Mouse (Mus musculus): Measurements from ENCODE around the gene Vapa. TPM values are rescaled to one million over a fixed set of nuclear protein-coding genes. Genes with fewer than 3 reads are reported as not detected.

Gene Vapa
- polyA plus RNA-seq, 1 experiment from 2014 or later: 218 TPM

DNA sequence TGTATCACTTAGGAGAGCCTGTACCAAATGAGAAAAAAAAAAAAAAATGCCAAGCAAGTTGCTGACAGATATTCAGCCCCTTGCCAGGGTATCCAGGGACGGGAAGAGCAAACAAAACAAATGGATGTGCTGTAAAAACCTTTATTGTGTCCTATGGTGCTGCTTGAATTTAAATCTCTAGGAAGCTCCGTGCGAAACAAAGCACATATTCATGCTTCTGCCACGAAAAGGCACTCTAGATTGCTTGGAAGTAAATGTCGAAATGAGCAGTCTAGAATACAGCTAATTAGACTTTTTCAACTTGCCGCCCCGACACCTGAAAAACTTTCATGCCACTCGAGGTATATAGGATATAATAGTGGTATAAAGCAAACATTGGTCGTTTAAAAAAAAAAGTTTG, 1.1 kb upstream of the Vapa start:
- Histone ChIP-seq H3K36me3 (ENCODE audit: insufficient read depth, low read length) (no peaks in the 10 kb centered on the region), H3K9ac (ENCODE audit: low read depth, low read length) (peak overlapping the region; percentile 98), H3K27me3 (ENCODE audit: insufficient read depth, low read length) (no peaks in the 10 kb centered on the region), H3K4me3 (replicated peaks; ENCODE audit: low read depth, low read length) (peak overlapping the region; percentile 92), H3K9me3 (replicated peaks; ENCODE audit: low read length) (no peaks in the 10 kb centered on the region), H3K4me2 (ENCODE audit: low read length) (peak overlapping the region; percentile 57), H3K27ac (peak overlapping the region; percentile 98), H3K4me1 (replicated peaks; ENCODE audit: insufficient read depth, low read length) (peaks cover 7% of the 10 kb centered on the region; the same call in 1 of the 2 replicates)
- ATAC-seq (replicated peaks; ENCODE audit: low FRiP score, low read depth): no peak
- no peak for DNase-seq (ENCODE audit: low spot score)
- TF ChIP-seq CTCF (IDR thresholded peaks at IDR 0.05; ENCODE audit: low read depth): no peak
- WGBS: 2% methylated on average over 9 of the region's 9 CpGs

DNA sequence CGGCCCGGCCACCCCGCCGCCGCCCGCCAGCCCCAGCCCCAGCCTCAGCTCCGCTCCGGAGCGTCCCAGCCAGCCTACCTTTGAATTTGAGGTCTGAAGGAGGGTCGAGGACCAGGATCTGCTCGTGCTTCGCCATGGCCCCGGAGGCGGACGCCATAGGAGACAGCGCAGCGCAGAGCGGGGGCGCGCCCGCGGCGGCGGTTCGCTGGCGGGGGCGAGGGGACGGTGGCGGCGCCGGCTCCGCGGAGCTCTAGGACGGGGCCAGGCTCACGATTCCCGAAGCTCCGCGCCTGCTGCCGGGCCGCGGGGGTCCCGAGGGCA, 253 bp downstream of the Vapa start:
- Histone ChIP-seq H3K9ac (ENCODE audit: low read depth, low read length) (peak overlapping the region; percentile 98), H3K4me1 (replicated peaks; ENCODE audit: insufficient read depth, low read length) (peaks cover 14% of the 10 kb centered on the region; the same call in 1 of the 2 replicates), H3K36me3 (ENCODE audit: insufficient read depth, low read length) (no peaks in the 10 kb centered on the region), H3K27ac (peak overlapping the region; percentile 98), H3K27me3 (ENCODE audit: insufficient read depth, low read length) (no peaks in the 10 kb centered on the region), H3K9me3 (replicated peaks; ENCODE audit: low read length) (no peaks in the 10 kb centered on the region), H3K4me2 (ENCODE audit: low read length) (peak overlapping the region; percentile 81), H3K4me3 (replicated peaks; ENCODE audit: low read depth, low read length) (peak overlapping the region; percentile 92)
- ATAC-seq (replicated peaks; ENCODE audit: low FRiP score, low read depth) (peak; percentile 55; the same call in 1 of the 2 replicates), DNase-seq (ENCODE audit: low spot score) (no peak)
- under 1% methylated on average over 27 of the region's 42 CpGs for WGBS
- TF ChIP-seq CTCF (IDR thresholded peaks at IDR 0.05; ENCODE audit: low read depth): no peak

- no peak for TF ChIP-seq CTCF (IDR thresholded peaks at IDR 0.05; ENCODE audit: low read depth)
- Histone ChIP-seq H3K9ac (ENCODE audit: low read depth, low read length) (peak overlapping the region; percentile 98), H3K36me3 (ENCODE audit: insufficient read depth, low read length) (no peaks in the 10 kb centered on the region), H3K27ac (peak overlapping the region; percentile 98), H3K4me2 (ENCODE audit: low read length) (peak overlapping the region; percentile 81), H3K27me3 (ENCODE audit: insufficient read depth, low read length) (no peaks in the 10 kb centered on the region), H3K4me3 (replicated peaks; ENCODE audit: low read depth, low read length) (peak overlapping the region; percentile 92), H3K4me1 (replicated peaks; ENCODE audit: insufficient read depth, low read length) (peaks cover 18% of the 10 kb centered on the region; the same call in 1 of the 2 replicates), H3K9me3 (replicated peaks; ENCODE audit: low read length) (no peaks in the 10 kb centered on the region)
- WGBS: under 1% methylated on average over 64 of the region's 91 CpGs
- DNase-seq (ENCODE audit: low spot score) (peak; percentile 29), ATAC-seq (replicated peaks; ENCODE audit: low FRiP score, low read depth) (peak; percentile 30)
Observed at GRCm38 (mm10) chr17:65612391-65613141, 789 bp downstream of the Vapa start.

DNA sequence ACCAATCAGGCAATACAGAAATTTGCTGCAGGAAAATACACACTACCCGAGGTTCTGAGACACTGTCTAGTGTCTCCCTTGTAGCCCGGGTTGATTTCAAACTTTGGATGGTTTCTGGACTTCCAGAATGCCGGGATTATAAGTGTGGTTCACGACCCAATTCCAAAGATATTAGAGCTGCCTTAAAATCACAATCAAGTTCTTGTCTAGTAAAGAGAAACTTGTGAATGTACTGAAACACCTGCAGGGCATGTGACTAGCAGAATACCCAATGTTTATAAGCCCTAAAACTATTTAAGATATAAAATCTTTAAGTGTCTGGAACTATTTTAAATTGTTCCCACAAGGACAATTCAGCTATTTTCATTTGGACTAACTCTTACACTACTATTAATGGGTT, 1.6 kb downstream of the Vapa start:
- Histone ChIP-seq H3K4me1 (replicated peaks; ENCODE audit: insufficient read depth, low read length) (peaks cover 22% of the 10 kb centered on the region; the same call in 1 of the 2 replicates), H3K9me3 (replicated peaks; ENCODE audit: low read length) (no peaks in the 10 kb centered on the region), H3K36me3 (ENCODE audit: insufficient read depth, low read length) (no peaks in the 10 kb centered on the region), H3K4me2 (ENCODE audit: low read length) (peak overlapping the region; percentile 81), H3K9ac (ENCODE audit: low read depth, low read length) (peak overlapping the region; percentile 98; the same call in 1 of the 2 replicates), H3K4me3 (replicated peaks; ENCODE audit: low read depth, low read length) (peak overlapping the region; percentile 92), H3K27me3 (ENCODE audit: insufficient read depth, low read length) (no peaks in the 10 kb centered on the region), H3K27ac (no peak overlapping the region)
- TF ChIP-seq CTCF (IDR thresholded peaks at IDR 0.05; ENCODE audit: low read depth): no peak
- ATAC-seq (replicated peaks; ENCODE audit: low FRiP score, low read depth) (no peak), DNase-seq (ENCODE audit: low spot score) (no peak)
- 4% methylated on average over 4 of the region's 4 CpGs for WGBS

DNA sequence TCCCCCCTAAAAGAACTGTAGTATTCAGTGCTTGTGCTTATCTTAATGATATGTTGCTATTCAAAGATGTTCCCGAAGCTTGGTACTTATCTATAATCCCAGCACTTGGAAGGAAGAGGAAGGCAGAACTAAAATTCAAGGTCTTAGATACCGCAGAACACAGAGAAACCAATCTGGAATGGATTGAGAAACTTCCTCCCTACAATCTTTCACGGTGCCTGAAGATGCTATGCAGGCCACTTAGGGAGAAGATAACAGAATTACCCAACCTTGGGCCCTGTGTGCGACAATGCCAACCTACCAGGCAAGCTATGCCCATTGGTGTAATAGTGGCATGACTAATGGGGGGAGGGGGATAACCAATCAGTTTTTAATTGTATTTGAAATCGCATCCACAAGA, 4.6 kb downstream of the Vapa start:
- Histone ChIP-seq H3K4me2 (ENCODE audit: low read length) (no peak overlapping the region), H3K9ac (ENCODE audit: low read depth, low read length) (no peak overlapping the region), H3K9me3 (replicated peaks; ENCODE audit: low read length) (no peaks in the 10 kb centered on the region), H3K27me3 (ENCODE audit: insufficient read depth, low read length) (no peaks in the 10 kb centered on the region), H3K4me1 (replicated peaks; ENCODE audit: insufficient read depth, low read length) (peaks cover 22% of the 10 kb centered on the region; the same call in 1 of the 2 replicates), H3K4me3 (replicated peaks; ENCODE audit: low read depth, low read length) (no peak overlapping the region), H3K36me3 (ENCODE audit: insufficient read depth, low read length) (no peaks in the 10 kb centered on the region), H3K27ac (no peak overlapping the region)
- 76% methylated on average over 5 of the region's 5 CpGs for WGBS
- TF ChIP-seq CTCF (IDR thresholded peaks at IDR 0.05; ENCODE audit: low read depth): no peak
- ATAC-seq (replicated peaks; ENCODE audit: low FRiP score, low read depth): no peak
- DNase-seq (ENCODE audit: low spot score): no peak

DNA sequence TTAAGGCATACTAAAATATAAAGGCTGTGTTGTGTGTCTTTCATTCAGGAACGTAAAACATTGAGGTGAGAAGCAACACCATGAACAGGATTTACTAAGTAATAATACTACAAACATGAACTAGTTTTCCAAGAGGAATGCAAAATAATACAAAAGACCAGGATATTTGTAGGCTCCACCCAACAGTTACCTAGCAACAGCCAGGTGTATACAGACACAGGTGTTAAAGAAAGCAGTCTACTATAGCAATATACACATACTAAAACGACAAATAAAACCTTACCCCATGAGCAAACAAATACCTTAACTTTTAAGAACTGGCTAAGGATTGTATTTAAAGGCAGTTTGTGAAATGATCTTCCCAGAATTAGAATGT, 5.1 kb downstream of the Vapa start:
- Histone ChIP-seq H3K9me3 (replicated peaks; ENCODE audit: low read length) (no peaks in the 10 kb centered on the region), H3K4me1 (replicated peaks; ENCODE audit: insufficient read depth, low read length) (peaks cover 22% of the 10 kb centered on the region; the same call in 1 of the 2 replicates), H3K4me3 (replicated peaks; ENCODE audit: low read depth, low read length) (no peak overlapping the region), H3K27ac (no peak overlapping the region), H3K4me2 (ENCODE audit: low read length) (no peak overlapping the region), H3K9ac (ENCODE audit: low read depth, low read length) (no peak overlapping the region), H3K27me3 (ENCODE audit: insufficient read depth, low read length) (no peaks in the 10 kb centered on the region), H3K36me3 (ENCODE audit: insufficient read depth, low read length) (no peaks in the 10 kb centered on the region)
- DNase-seq (ENCODE audit: low spot score) (no peak), ATAC-seq (replicated peaks; ENCODE audit: low FRiP score, low read depth) (no peak)
- WGBS: 78% methylated on average over 2 of the region's 2 CpGs
- no peak for TF ChIP-seq CTCF (IDR thresholded peaks at IDR 0.05; ENCODE audit: low read depth)
